Mouse (Mus musculus) intestine, embryonic 16.5 days (tissue): ENCODE measurements around the gene Cep63. TPM values are rescaled to one million over a fixed set of nuclear protein-coding genes. Genes with fewer than 3 reads are reported as not detected.

Experiments used
- ATAC-seq: fragments of 200-750 bp; cut with Nextera tagmentation; 2 replicates; pipeline ENCODE4 v1.8.0; 2017; ENCODE audit warnings: moderate TSS enrichment, moderate library complexity
- H3K27ac ChIP-seq: fragments of 300-500 bp; sonication (generic); 2 replicates; pipeline ENCODE4 v1.5.1; 2014; ENCODE audit warnings: mild to moderate bottlenecking, low read length
- H3K27me3 ChIP-seq: fragments of 300-500 bp; sonication (generic); replicated peaks from 2 replicates; pipeline ENCODE4 v1.6.1; 2014; ENCODE audit warnings: low read length, control low read depth, mixed read lengths; ENCODE audit not compliant: control insufficient read depth, insufficient read depth
- H3K36me3 ChIP-seq: fragments of 300-500 bp; sonication (generic); 2 replicates; pipeline ENCODE4 v1.6.1; 2014; ENCODE audit warnings: low read length, control low read depth; ENCODE audit not compliant: control insufficient read depth, insufficient read depth
- H3K4me1 ChIP-seq: fragments of 300-500 bp; sonication (generic); 2 replicates; pipeline ENCODE4 v1.6.1; 2014; ENCODE audit warnings: low read length, control low read depth, mixed read lengths; ENCODE audit not compliant: control insufficient read depth, insufficient read depth
- H3K4me2 ChIP-seq: fragments of 300-500 bp; sonication (generic); 2 replicates; pipeline ENCODE4 v1.6.1; 2014; ENCODE audit warnings: low read depth, low read length, control low read depth
- H3K4me3 ChIP-seq: fragments of 300-500 bp; sonication (generic); 2 replicates; pipeline ENCODE4 v1.5.1; 2014; ENCODE audit warnings: mild to moderate bottlenecking, low read length
- H3K9ac ChIP-seq: fragments of 300-500 bp; sonication (generic); 2 replicates; pipeline ENCODE4 v1.6.1; 2014; ENCODE audit warnings: low read depth, low read length
- H3K9me3 ChIP-seq: fragments of 300-500 bp; sonication (generic); 2 replicates; pipeline ENCODE4 v1.6.1; 2016; ENCODE audit warnings: low read length, control low read depth; ENCODE audit not compliant: control insufficient read depth
- WGBS: fragments of 180-500 bp; shearing (Covaris S2); extraction: QIAGEN DNeasy Blood & Tissue Kit; methylation state at CpG from one replicate; pipeline ENCODE4 v1.1.7; 2014; 5-methylcytosine and 5-hydroxymethylcytosine counted together
- polyA plus RNA-seq: library from polyadenylated mRNA; unstranded; fragments of >200 nt; fragmentation: Nextera tagmentation; extraction: Ambion mirVana; gene quantifications from 2 replicates; pipeline ENCODE4 v1.2.1, GENCODE M21; 2015

Cep63 gene
- polyA plus RNA-seq, 1 experiment from 2014 or later = 43.2 TPM

GRCm38 (mm10) chr9:102649917-102650527 lies 23.7 kb upstream of the Cep63 start:
- no peak overlapping the region; the same call in 1 of the 2 replicates for H3K4me2 ChIP-seq
- H3K36me3 ChIP-seq = no peaks in the 10 kb centered on the region
- WGBS = 19% methylated on average over 17 of the region's 17 CpGs
- ATAC-seq = peak; percentile 90
- no peak overlapping the region for H3K4me3 ChIP-seq
- no peak overlapping the region for H3K9ac ChIP-seq
- no peaks in the 10 kb centered on the region for H3K27me3 ChIP-seq
- peak overlapping the region; percentile 55 for H3K27ac ChIP-seq
- H3K4me1 ChIP-seq = peaks cover 29% of the 10 kb centered on the region
- no peaks in the 10 kb centered on the region for H3K9me3 ChIP-seq

- H3K4me2 ChIP-seq = no peak overlapping the region
- peaks cover 46% of the 10 kb centered on the region for H3K4me1 ChIP-seq
- no peaks in the 10 kb centered on the region for H3K36me3 ChIP-seq
- H3K4me3 ChIP-seq = no peak overlapping the region
- WGBS = 79% methylated on average over 6 of the region's 6 CpGs
- H3K27ac ChIP-seq = no peak overlapping the region
- H3K27me3 ChIP-seq = no peaks in the 10 kb centered on the region
- no peaks in the 10 kb centered on the region for H3K9me3 ChIP-seq
- H3K9ac ChIP-seq = no peak overlapping the region
- ATAC-seq = no peak
Observed at GRCm38 (mm10) chr9:102647010-102647409, 20.7 kb upstream of the Cep63 start.

DNA sequence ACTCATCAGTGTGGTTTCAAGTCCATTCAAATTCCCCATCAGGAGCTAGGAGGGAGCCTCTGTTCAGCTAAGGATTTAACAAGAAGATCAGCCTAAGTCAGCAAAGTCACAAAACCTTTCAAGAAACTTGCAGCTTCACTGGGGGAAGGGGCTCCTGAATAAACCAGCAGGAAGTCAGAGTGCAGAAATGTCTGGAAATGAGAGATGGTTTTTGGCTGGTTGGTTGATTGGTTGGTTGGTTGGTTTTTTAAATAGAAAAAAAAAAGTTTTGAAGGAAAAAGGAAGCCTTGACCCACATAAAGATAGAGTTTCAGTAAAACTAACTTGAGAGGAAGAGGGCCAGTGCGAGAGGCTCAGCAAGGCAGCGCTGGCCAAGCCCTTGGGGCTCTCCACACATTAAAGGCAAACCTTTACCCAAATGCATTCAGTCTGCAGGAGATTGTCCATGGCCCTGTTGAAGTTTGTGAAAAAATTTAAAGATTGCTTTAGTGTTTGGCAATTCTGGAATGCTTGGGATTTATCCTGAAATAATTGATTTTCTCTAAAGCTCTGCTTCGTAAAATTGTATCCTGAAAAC lies 18.9 kb upstream of the Cep63 start:
- H3K4me2 ChIP-seq = no peak overlapping the region
- H3K27me3 ChIP-seq = no peaks in the 10 kb centered on the region
- 69% methylated on average over 3 of the region's 3 CpGs for WGBS
- H3K4me3 ChIP-seq = no peak overlapping the region
- no peaks in the 10 kb centered on the region for H3K9me3 ChIP-seq
- H3K36me3 ChIP-seq = no peaks in the 10 kb centered on the region
- no peak overlapping the region for H3K9ac ChIP-seq
- H3K27ac ChIP-seq = peak overlapping the region; percentile 89
- H3K4me1 ChIP-seq = peaks cover 35% of the 10 kb centered on the region
- ATAC-seq = no peak

GRCm38 (mm10) chr9:102643486-102644101 lies 17.3 kb upstream of the Cep63 start:
- WGBS = 8% methylated on average over 10 of the region's 10 CpGs
- ATAC-seq = peak; percentile 84
- H3K9ac ChIP-seq = no peak overlapping the region
- peak overlapping the region; percentile 89 for H3K27ac ChIP-seq
- peak overlapping the region; percentile 32 for H3K4me2 ChIP-seq
- no peaks in the 10 kb centered on the region for H3K27me3 ChIP-seq
- H3K4me3 ChIP-seq = peak overlapping the region; percentile 10; the same call in 1 of the 2 replicates
- peaks cover 29% of the 10 kb centered on the region for H3K4me1 ChIP-seq
- no peaks in the 10 kb centered on the region for H3K9me3 ChIP-seq
- no peaks in the 10 kb centered on the region for H3K36me3 ChIP-seq

DNA sequence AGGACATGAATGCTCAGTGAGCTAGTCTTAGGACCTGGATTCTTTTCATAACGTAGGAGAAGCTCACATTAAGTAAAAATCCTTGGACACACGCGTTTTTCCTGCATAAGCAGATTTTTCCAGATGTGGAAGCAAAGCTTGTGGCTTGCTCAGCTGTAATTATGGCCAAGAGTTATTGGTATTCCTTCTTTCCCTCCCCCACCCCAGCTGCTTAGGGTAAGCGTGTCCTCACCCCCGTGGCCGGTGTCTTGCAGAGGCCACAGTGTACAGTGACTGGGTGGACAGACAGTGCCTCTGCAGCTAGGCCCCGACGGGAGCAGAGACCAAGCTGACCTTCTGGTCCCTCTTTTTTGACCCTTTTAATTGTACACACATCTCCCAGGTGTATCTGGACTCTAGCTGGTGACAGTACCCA lies 16.7 kb upstream of the Cep63 start:
- Histone ChIP-seq H3K27me3 (no peaks in the 10 kb centered on the region), H3K27ac (peak overlapping the region; percentile 89), H3K4me3 (no peak overlapping the region), H3K9ac (no peak overlapping the region), H3K4me2 (no peak overlapping the region), H3K9me3 (no peaks in the 10 kb centered on the region), H3K36me3 (no peaks in the 10 kb centered on the region), H3K4me1 (peaks cover 29% of the 10 kb centered on the region)
- ATAC-seq = peak; percentile 51
- WGBS = 23% methylated on average over 8 of the region's 8 CpGs

DNA sequence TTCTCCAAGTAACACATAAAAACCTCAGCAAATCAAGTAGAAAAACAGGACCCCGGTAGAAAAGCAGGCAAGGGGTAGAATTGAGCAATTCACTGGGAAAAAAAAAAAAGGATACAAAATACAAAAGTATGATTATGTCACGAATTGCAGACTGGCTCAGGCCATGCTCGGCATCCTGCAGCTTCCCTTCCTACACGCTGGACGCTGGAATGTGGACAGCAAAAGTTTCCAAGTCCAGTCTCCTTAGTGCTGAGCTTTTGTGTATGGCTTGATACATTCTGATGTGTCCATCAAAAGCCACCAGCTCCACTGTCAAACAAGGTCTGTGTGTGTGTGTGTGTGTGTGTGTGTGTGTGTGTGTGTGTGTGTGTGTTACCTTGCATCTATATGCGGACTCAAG lies 15.2 kb upstream of the Cep63 start:
- ATAC-seq = no peak
- WGBS = 60% methylated on average over 6 of the region's 6 CpGs
- no peaks in the 10 kb centered on the region for H3K27me3 ChIP-seq
- H3K9ac ChIP-seq = no peak overlapping the region
- peaks cover 34% of the 10 kb centered on the region for H3K4me1 ChIP-seq
- H3K4me3 ChIP-seq = no peak overlapping the region
- no peak overlapping the region for H3K4me2 ChIP-seq
- no peak overlapping the region for H3K27ac ChIP-seq
- no peaks in the 10 kb centered on the region for H3K36me3 ChIP-seq
- H3K9me3 ChIP-seq = no peaks in the 10 kb centered on the region

DNA sequence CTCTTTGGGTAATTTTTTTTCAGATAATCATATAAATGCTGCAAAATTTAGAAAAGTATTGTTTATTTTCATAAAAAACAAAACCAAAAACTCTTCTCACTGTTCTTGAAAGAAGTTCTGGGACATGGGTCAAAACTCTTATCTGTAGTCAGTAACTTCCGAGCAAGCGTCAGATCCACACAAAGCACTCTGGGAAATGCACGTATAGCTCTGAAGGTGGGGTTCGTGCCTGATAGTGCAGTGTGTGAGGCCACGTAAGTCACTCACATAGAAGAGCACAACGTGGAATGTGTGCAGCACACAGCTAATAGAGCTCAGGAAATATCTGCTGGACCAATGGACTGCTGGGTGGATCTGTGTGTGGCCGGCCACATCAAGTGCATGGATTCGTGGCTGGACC lies 13.2 kb upstream of the Cep63 start:
- peak overlapping the region; percentile 57 for H3K27ac ChIP-seq
- peaks cover 26% of the 10 kb centered on the region for H3K4me1 ChIP-seq
- no peaks in the 10 kb centered on the region for H3K9me3 ChIP-seq
- no peak overlapping the region for H3K4me2 ChIP-seq
- ATAC-seq = no peak
- 65% methylated on average over 8 of the region's 8 CpGs for WGBS
- H3K4me3 ChIP-seq = no peak overlapping the region
- H3K9ac ChIP-seq = no peak overlapping the region
- no peaks in the 10 kb centered on the region for H3K36me3 ChIP-seq
- no peaks in the 10 kb centered on the region for H3K27me3 ChIP-seq

GRCm38 (mm10) chr9:102638963-102639362 lies 12.6 kb upstream of the Cep63 start:
- Histone ChIP-seq H3K9ac (no peak overlapping the region), H3K27ac (peak overlapping the region; percentile 27; the same call in 1 of the 2 replicates), H3K27me3 (no peaks in the 10 kb centered on the region), H3K4me2 (no peak overlapping the region), H3K9me3 (no peaks in the 10 kb centered on the region), H3K36me3 (no peaks in the 10 kb centered on the region), H3K4me1 (peaks cover 21% of the 10 kb centered on the region), H3K4me3 (no peak overlapping the region)
- 45% methylated on average over 7 of the region's 7 CpGs for WGBS
- ATAC-seq = no peak

- H3K9me3 ChIP-seq = no peaks in the 10 kb centered on the region
- H3K4me3 ChIP-seq = no peak overlapping the region
- no peak overlapping the region for H3K27ac ChIP-seq
- 41% methylated on average over 4 of the region's 4 CpGs for WGBS
- H3K27me3 ChIP-seq = no peaks in the 10 kb centered on the region
- no peaks in the 10 kb centered on the region for H3K36me3 ChIP-seq
- no peak overlapping the region for H3K9ac ChIP-seq
- H3K4me1 ChIP-seq = peaks cover 11% of the 10 kb centered on the region
- 0 out of 2 replicates have a peak, but pooled peaks have one; percentile 4 for ATAC-seq
- no peak overlapping the region for H3K4me2 ChIP-seq
Observed at GRCm38 (mm10) chr9:102637115-102637514, 10.8 kb upstream of the Cep63 start.
